Mouse (Mus musculus): ENCODE data around the gene Majin.

- TF ChIP-seq USF1 (IDR thresholded peaks at IDR 0.05; ENCODE audit: low read depth, low read length) (no peak), CTCF (conservative IDR thresholded peaks at IDR 0.05 in 1 of 2, IDR thresholded peaks at IDR 0.05 in 1 of 2; ENCODE audit: low read depth in 2 of 2, low read length in 2 of 2) (no peak)
Observed at GRCm38 (mm10) chr19:6140374-6140677, 43.9 kb upstream of the Majin start.

Measured in CH12.LX (cell line).